8 mouse cellular contexts compared by ENCODE assay signal in the genomic region with DNA sequence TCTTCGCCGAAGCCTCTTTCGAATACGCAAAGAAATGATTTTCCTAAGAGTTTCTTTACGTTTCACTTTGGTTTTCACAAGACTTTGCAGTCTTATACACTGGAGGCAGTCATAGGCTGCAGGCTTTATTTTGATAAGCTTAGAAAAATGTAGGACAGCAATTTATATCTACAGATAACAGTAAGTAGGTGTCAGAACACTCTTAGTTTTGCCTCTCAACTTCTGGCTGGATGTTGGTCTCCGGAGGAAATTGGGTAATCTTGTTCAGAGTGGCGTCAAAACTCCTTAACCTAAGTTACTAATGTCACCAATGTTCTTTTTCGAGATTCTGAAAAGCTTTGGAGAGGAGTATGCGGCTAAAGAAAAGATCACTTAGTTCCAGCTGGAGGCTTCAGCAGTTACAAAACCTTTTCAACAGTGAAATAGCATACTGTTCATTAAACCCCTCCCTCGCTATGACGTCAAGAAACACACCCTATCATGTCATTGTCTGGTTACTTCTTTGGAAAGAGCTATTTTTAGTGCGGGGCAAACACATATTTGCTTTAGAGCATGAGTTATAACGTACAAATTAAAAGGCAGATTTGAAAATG. TPM values are rescaled to one million over a fixed set of nuclear protein-coding genes. Genes with fewer than 3 reads are reported as not detected.
DNase-seq lines count a peak whose midpoint lies in the region; ATAC-seq and TF ChIP-seq lines count a peak whose summit lies in the region.

No protein-coding gene starts in this region.

- no peak for TF ChIP-seq POLR2A in small intestine, adult 2 months (IDR thresholded peaks at IDR 0.05; ENCODE audit: low read depth, low read length)

- H3K9me3 ChIP-seq in heart, embryonic 13.5 days = no peaks in the 10 kb centered on the region
- H3K9me3 ChIP-seq in liver, embryonic 14.5 days (ENCODE audit: control insufficient read depth, low read length) = no peaks in the 10 kb centered on the region

- H3K4me3 ChIP-seq in heart, embryonic 13.5 days = peak overlapping the region; percentile 72
- H3K4me3 ChIP-seq in liver, embryonic 14.5 days (ENCODE audit: insufficient read depth in 1 of 2, low read depth in 2 of 2, low read length in 2 of 2) = peak overlapping the region; percentile 0 to 73; a peak in 2 of 4 replicates
- peak overlapping the region; percentile 98 for H3K4me3 ChIP-seq in small intestine, adult 2 months (ENCODE audit: low read depth, low read length)

- no peaks in the 10 kb centered on the region for H3K27me3 ChIP-seq in heart, embryonic 13.5 days (replicated peaks)
- no peaks in the 10 kb centered on the region for H3K27me3 ChIP-seq in liver, embryonic 14.5 days (ENCODE audit: control insufficient read depth, insufficient read depth, low read length)
- no peaks in the 10 kb centered on the region for H3K27me3 ChIP-seq in small intestine, adult 2 months (ENCODE audit: control insufficient read depth, insufficient read depth, low read length)

- ATAC-seq in frontal cortex, adult (ENCODE audit: low TSS enrichment) = peak; percentile 56; the same call in 1 of the 2 replicates
- no peak; the same call in 1 of the 2 replicates for ATAC-seq in heart, embryonic 13.5 days (ENCODE audit: extremely low read depth, insufficient number of reproducible peaks, low FRiP score, low TSS enrichment)
- peak; percentile 72 for ATAC-seq in liver, embryonic 14.5 days (ENCODE audit: insufficient read depth)

- H3K27ac ChIP-seq in heart, embryonic 13.5 days (replicated peaks) = peak overlapping the region; percentile 89
- peak overlapping the region; percentile 21; the same call in 1 of the 2 replicates for H3K27ac ChIP-seq in liver, embryonic 14.5 days
- no peak overlapping the region for H3K27ac ChIP-seq in small intestine, adult 2 months (ENCODE audit: insufficient read depth, low read depth, low read length)

- TF ChIP-seq EP300 in liver, embryonic 14.5 days (IDR thresholded peaks at IDR 0.05; ENCODE audit: low read depth) = no peak

- peak overlapping the region; percentile 89; the same call in 1 of the 2 replicates for H3K9ac ChIP-seq in heart, embryonic 13.5 days
- H3K9ac ChIP-seq in liver, embryonic 14.5 days (replicated peaks) = no peak overlapping the region

- peak overlapping the region; percentile 88 for H3K4me2 ChIP-seq in heart, embryonic 13.5 days
- peak overlapping the region; percentile 68 for H3K4me2 ChIP-seq in liver, embryonic 14.5 days (ENCODE audit: low read depth)

- H3K36me3 ChIP-seq in heart, embryonic 13.5 days = peaks cover 9% of the 10 kb centered on the region; the same call in 1 of the 2 replicates
- H3K36me3 ChIP-seq in liver, embryonic 14.5 days (replicated peaks; ENCODE audit: control insufficient read depth, insufficient read depth, low read depth) = no peaks in the 10 kb centered on the region
- no peaks in the 10 kb centered on the region for H3K36me3 ChIP-seq in small intestine, adult 2 months (ENCODE audit: control insufficient read depth, insufficient read depth, low read length)

- TF ChIP-seq CTCF in liver, embryonic 14.5 days (IDR thresholded peaks at IDR 0.05; ENCODE audit: low read depth) = no peak
- no peak for TF ChIP-seq CTCF in small intestine, adult 2 months (IDR thresholded peaks at IDR 0.05; ENCODE audit: extremely low read depth, insufficient read length, insufficient replicate concordance, low read depth, low read length)

- H3K4me1 ChIP-seq in heart, embryonic 13.5 days = peaks cover 27% of the 10 kb centered on the region
- peaks cover 10 to 28% of the 10 kb centered on the region in 2 experiments for H3K4me1 ChIP-seq in liver, embryonic 14.5 days (replicated peaks; ENCODE audit: control insufficient read depth in 2 of 2, insufficient read depth in 2 of 2, low read length in 1 of 2)
- H3K4me1 ChIP-seq in small intestine, adult 2 months (ENCODE audit: control insufficient read depth, insufficient read depth, insufficient read length, low read length) = peaks cover 2% of the 10 kb centered on the region; the same call in 1 of the 2 replicates

- WGBS in heart, embryonic 13.5 days = 40% methylated on average over 13 of the region's 13 CpGs
- 43% methylated on average over 13 of the region's 13 CpGs for WGBS in liver, embryonic 14.5 days (ENCODE audit: insufficient replicate concordance)
- whole genome bisulfite sequencing in small intestine, adult 2 months = 44% methylated on average over 13 of the region's 13 CpGs

- no peak for DNase-seq in frontal cortex, postnatal 25 days (ENCODE audit: low spot score in 2 of 2)
- DNase-seq in MEL-GATA-1-ER (ENCODE audit: extremely low read depth, low read depth) = peak; percentile 95
- peak in 1 of 3 experiments; percentile 73 for DNase-seq in liver, embryonic 14.5 days (ENCODE audit: low read depth in 3 of 3, low spot score in 3 of 3)
- DNase-seq in cerebellum, postnatal 36 days = no peak
- DNase-seq in cerebellum, postnatal 10 days = no peak

RNA-seq across cellular contexts. Expression of a gene that starts 4.1 kb away (rescaled TPM):
- 47.6 and 58.3 TPM in 2 replicates for polyA plus RNA-seq in heart, embryonic 13.5 days (2015; fragmentation: Nextera tagmentation; extraction: Ambion mirVana)
- polyA plus RNA-seq in liver, embryonic 14.5 days (2012; rRNA removed) = 23.4 and 32.2 TPM in 2 replicates
- polyA plus RNA-seq in liver, embryonic 14.5 days (2014; fragmentation: Nextera tagmentation; extraction: Ambion mirVana) = 32.1 and 36.5 TPM in 2 replicates
- polyA plus RNA-seq in small intestine, adult 2 months (2012; rRNA removed) = 9.0 and 18.3 TPM in 2 replicates

RNA-seq across cellular contexts. Expression of a gene that starts 22.0 kb away (rescaled TPM):
- polyA plus RNA-seq in heart, embryonic 13.5 days (2015; fragmentation: Nextera tagmentation; extraction: Ambion mirVana) = 61.3 and 64.1 TPM in 2 replicates
- 2.2 and 3.1 TPM in 2 replicates for polyA plus RNA-seq in liver, embryonic 14.5 days (2012; rRNA removed)
- polyA plus RNA-seq in liver, embryonic 14.5 days (2014; fragmentation: Nextera tagmentation; extraction: Ambion mirVana) = 2.8 and 3.3 TPM in 2 replicates
- 26.8 and 36.5 TPM in 2 replicates for polyA plus RNA-seq in small intestine, adult 2 months (2012; rRNA removed)

RNA-seq across cellular contexts. Expression of a gene that starts 28.5 kb away (rescaled TPM):
- polyA plus RNA-seq in heart, embryonic 13.5 days (2015; fragmentation: Nextera tagmentation; extraction: Ambion mirVana) = 24.3 and 24.8 TPM in 2 replicates
- polyA plus RNA-seq in liver, embryonic 14.5 days (2012; rRNA removed) = 12.9 and 15.2 TPM in 2 replicates
- polyA plus RNA-seq in liver, embryonic 14.5 days (2014; fragmentation: Nextera tagmentation; extraction: Ambion mirVana) = 8.4 and 10.7 TPM in 2 replicates
- polyA plus RNA-seq in small intestine, adult 2 months (2012; rRNA removed) = 61.7 and 87.5 TPM in 2 replicates

RNA-seq across cellular contexts. Expression of a gene that starts 40.2 kb away (rescaled TPM):
- polyA plus RNA-seq in heart, embryonic 13.5 days (2015; fragmentation: Nextera tagmentation; extraction: Ambion mirVana) = 63.4 and 66.1 TPM in 2 replicates
- 36.9 and 38.8 TPM in 2 replicates for polyA plus RNA-seq in liver, embryonic 14.5 days (2012; rRNA removed)
- polyA plus RNA-seq in liver, embryonic 14.5 days (2014; fragmentation: Nextera tagmentation; extraction: Ambion mirVana) = 27.5 and 30.6 TPM in 2 replicates
- polyA plus RNA-seq in small intestine, adult 2 months (2012; rRNA removed) = 33.6 and 63.5 TPM in 2 replicates

RNA-seq across cellular contexts. Expression of a gene that starts 40.3 kb away (rescaled TPM):
- polyA plus RNA-seq in heart, embryonic 13.5 days (2015; fragmentation: Nextera tagmentation; extraction: Ambion mirVana) = 339 and 400 TPM in 2 replicates
- polyA plus RNA-seq in liver, embryonic 14.5 days (2012; rRNA removed) = 133 and 172 TPM in 2 replicates
- 288 and 295 TPM in 2 replicates for polyA plus RNA-seq in liver, embryonic 14.5 days (2014; fragmentation: Nextera tagmentation; extraction: Ambion mirVana)
- polyA plus RNA-seq in small intestine, adult 2 months (2012; rRNA removed) = 6.2 and 13.7 TPM in 2 replicates

Comparison
In these comparisons a context has a peak if more than half of its experiments do, and no peak if none do; other contexts are left out.
1. H3K4me3 ChIP-seq: peak in every context shown above with its lines; median percentile 98 in small intestine, adult 2 months; 72 in heart, embryonic 13.5 days; 36 in liver, embryonic 14.5 days.